Mouse (Mus musculus): ENCODE measurements around the gene Glra1. TPM values are rescaled to one million over a fixed set of nuclear protein-coding genes. Genes with fewer than 3 reads are reported as not detected.

Glra1 gene
- polyA plus RNA-seq, 1 experiment from 2014 or later = not detected

DNA sequence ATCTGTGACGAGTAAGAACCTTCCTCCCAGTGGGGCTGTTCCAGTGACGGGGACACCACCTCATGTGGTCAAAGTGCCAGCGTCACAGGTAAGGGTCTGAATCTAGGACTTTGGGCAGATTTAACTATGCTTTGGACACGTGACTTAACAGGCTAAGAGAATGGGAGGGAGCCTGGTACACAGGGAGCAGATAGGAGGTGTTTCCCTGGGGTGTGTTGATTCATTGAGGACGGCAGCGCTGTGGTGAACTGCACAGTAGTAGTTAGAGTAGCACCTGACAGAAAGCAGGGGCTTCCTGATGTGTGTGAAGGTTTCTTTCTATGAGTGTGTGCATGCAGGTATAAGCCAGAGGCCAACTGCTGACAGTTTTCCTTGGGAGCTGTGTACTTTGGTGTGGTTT, 111.8 kb downstream of the Glra1 start:
- Histone ChIP-seq H3K9me3 (ENCODE audit: control insufficient read depth, low read length) (no peaks in the 10 kb centered on the region), H3K36me3 (ENCODE audit: control insufficient read depth, insufficient read depth, low read length) (peaks cover 17% of the 10 kb centered on the region), H3K9ac (ENCODE audit: low read depth, low read length) (no peak overlapping the region), H3K4me3 (ENCODE audit: low read length) (no peak overlapping the region), H3K4me2 (ENCODE audit: low read depth, low read length) (no peak overlapping the region), H3K27me3 (replicated peaks; ENCODE audit: control insufficient read depth, insufficient read depth, low read length) (no peaks in the 10 kb centered on the region), H3K4me1 (ENCODE audit: control insufficient read depth, insufficient read depth, low read length) (no peaks in the 10 kb centered on the region), H3K27ac (ENCODE audit: low read length) (no peak overlapping the region)
- whole genome bisulfite sequencing = 73% methylated on average over 6 of the region's 6 CpGs
- peak; percentile 40; the same call in 1 of the 2 replicates for ATAC-seq

DNA sequence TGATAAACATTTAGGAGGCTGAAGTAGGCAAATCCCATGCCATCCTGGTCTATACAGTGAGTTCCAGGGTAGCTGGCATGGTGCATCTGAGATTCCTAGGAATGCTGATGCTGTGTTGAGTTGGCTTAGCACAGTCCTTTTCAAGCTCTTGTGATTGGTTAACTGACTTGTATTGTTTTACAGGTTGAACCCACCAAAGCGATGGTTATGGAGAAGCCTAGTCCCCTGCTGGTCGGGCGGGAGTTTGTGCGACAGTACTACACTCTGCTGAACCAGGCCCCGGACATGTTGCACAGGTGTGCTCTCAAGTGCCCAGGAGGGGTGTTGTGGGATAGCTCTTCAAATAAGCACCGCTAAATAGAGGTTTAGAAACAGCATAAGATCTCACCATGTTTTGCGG, 122.6 kb downstream of the Glra1 start:
- 96% methylated on average over 7 of the region's 7 CpGs for WGBS
- H3K4me1 ChIP-seq (ENCODE audit: control insufficient read depth, insufficient read depth, low read length) = 0 out of 2 replicates have a peak, but pooled peaks cover 2% of the 10 kb centered on the region
- no peak overlapping the region for H3K9ac ChIP-seq (ENCODE audit: low read depth, low read length)
- H3K4me2 ChIP-seq (ENCODE audit: low read depth, low read length) = no peak overlapping the region
- no peaks in the 10 kb centered on the region for H3K9me3 ChIP-seq (ENCODE audit: control insufficient read depth, low read length)
- no peaks in the 10 kb centered on the region for H3K27me3 ChIP-seq (replicated peaks; ENCODE audit: control insufficient read depth, insufficient read depth, low read length)
- no peak overlapping the region for H3K4me3 ChIP-seq (ENCODE audit: low read length)
- peaks cover 40% of the 10 kb centered on the region for H3K36me3 ChIP-seq (ENCODE audit: control insufficient read depth, insufficient read depth, low read length)
- no peak for ATAC-seq
- H3K27ac ChIP-seq (ENCODE audit: low read length) = no peak overlapping the region

DNA sequence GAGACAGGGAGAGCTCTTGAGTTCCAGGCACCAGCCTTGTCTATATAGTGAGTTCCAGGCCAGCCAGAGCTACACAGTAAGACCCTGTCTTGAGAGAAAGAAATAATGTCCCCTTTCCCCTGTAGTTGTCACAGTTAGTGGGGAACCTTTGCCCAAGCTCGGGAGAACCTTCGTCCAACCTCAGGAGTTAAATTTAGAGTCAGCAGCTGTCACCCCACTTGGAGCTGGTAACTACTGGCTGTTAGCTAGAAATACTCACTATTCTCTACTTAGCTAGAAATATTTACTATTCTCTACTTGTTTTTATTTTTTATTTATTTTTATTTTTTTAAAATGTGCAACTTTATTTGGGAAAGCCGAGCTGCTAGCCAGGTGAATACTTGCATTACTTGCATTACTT, 134.8 kb downstream of the Glra1 start:
- Histone ChIP-seq H3K27ac (ENCODE audit: low read length) (no peak overlapping the region), H3K4me1 (ENCODE audit: control insufficient read depth, insufficient read depth, low read length) (peaks cover 26% of the 10 kb centered on the region), H3K36me3 (ENCODE audit: control insufficient read depth, insufficient read depth, low read length) (no peaks in the 10 kb centered on the region), H3K4me2 (ENCODE audit: low read depth, low read length) (no peak overlapping the region), H3K4me3 (ENCODE audit: low read length) (no peak overlapping the region), H3K9me3 (ENCODE audit: control insufficient read depth, low read length) (no peaks in the 10 kb centered on the region), H3K9ac (ENCODE audit: low read depth, low read length) (0 out of 2 replicates have a peak overlapping the region, but pooled peaks have one; percentile 6), H3K27me3 (replicated peaks; ENCODE audit: control insufficient read depth, insufficient read depth, low read length) (no peaks in the 10 kb centered on the region)
- no peak for ATAC-seq
- 70% methylated on average over 3 of the region's 3 CpGs for WGBS

GRCm38 (mm10) chr11:55471467-55471866, 136.5 kb downstream of the Glra1 start:
- WGBS = 76% methylated on average over 7 of the region's 7 CpGs
- Histone ChIP-seq H3K36me3 (ENCODE audit: control insufficient read depth, insufficient read depth, low read length) (no peaks in the 10 kb centered on the region), H3K9me3 (ENCODE audit: control insufficient read depth, low read length) (no peaks in the 10 kb centered on the region), H3K4me3 (ENCODE audit: low read length) (peak overlapping the region; percentile 91), H3K4me1 (ENCODE audit: control insufficient read depth, insufficient read depth, low read length) (peaks cover 27% of the 10 kb centered on the region), H3K27ac (ENCODE audit: low read length) (no peak overlapping the region), H3K4me2 (ENCODE audit: low read depth, low read length) (peak overlapping the region; percentile 84), H3K9ac (ENCODE audit: low read depth, low read length) (peak overlapping the region; percentile 98; the same call in 1 of the 2 replicates), H3K27me3 (replicated peaks; ENCODE audit: control insufficient read depth, insufficient read depth, low read length) (no peaks in the 10 kb centered on the region)
- ATAC-seq = no peak

DNA sequence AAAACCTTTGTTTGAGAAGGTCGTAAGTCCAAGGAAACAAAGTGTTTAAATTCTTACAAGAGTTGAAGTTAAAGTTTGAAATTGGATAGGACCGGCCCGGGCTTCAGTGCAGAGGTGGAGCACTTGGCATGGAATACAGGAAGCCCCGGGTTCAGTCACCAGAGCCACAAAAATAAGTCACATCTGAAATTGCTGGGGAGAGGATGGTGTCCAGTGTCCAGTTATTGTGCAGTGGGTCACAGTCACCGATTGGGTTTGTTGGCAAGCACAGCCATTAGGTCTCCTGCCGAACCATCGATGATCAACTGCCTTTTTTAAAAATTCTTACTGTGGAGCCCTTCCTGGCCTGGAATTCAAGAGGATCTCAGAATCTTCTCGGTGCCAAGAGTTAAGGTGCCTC, 137.2 kb downstream of the Glra1 start:
- H3K9ac ChIP-seq (ENCODE audit: low read depth, low read length) = peak overlapping the region; percentile 98
- H3K4me1 ChIP-seq (ENCODE audit: control insufficient read depth, insufficient read depth, low read length) = peaks cover 23% of the 10 kb centered on the region
- peak overlapping the region; percentile 84 for H3K4me2 ChIP-seq (ENCODE audit: low read depth, low read length)
- no peak overlapping the region for H3K27ac ChIP-seq (ENCODE audit: low read length)
- no peaks in the 10 kb centered on the region for H3K27me3 ChIP-seq (replicated peaks; ENCODE audit: control insufficient read depth, insufficient read depth, low read length)
- H3K4me3 ChIP-seq (ENCODE audit: low read length) = peak overlapping the region; percentile 91
- ATAC-seq = no peak
- WGBS = 22% methylated on average over 8 of the region's 8 CpGs
- H3K9me3 ChIP-seq (ENCODE audit: control insufficient read depth, low read length) = no peaks in the 10 kb centered on the region
- no peaks in the 10 kb centered on the region for H3K36me3 ChIP-seq (ENCODE audit: control insufficient read depth, insufficient read depth, low read length)

DNA sequence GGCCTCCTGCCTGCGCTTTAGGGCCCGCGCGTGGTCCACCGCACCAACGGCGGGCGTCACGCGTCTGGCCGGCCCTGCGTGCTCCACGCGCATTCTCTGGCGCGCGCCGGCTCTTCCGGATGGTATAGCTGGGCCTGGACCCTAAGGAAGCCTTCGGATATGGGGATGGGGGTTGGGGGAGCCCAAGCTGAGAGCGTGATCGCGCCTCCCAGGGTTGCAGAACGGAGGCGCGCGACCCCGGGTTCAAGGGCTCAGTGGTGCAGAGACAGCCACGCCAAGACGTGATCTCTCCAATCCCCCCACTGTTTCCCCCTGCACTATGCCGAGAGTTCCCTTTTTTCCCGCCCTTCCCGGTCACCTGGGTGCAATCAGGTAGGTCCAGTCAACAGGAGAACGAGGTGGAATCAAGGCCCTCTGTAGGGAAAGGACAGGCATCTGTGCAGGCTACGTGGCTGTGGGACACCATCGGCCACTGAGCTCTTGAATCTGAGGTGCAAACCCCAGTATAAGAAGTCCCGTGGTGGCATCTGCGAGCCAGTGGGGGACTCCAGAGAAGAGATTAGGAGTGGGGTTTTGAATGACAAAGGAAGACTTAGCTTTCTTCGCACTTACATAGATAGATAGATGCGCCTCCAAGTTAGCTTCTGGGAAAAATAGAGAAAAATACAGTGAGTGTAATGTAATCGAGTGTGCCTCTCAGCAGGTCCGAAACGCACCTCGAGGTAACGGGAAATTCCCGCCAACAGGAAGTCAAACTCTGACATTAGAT, 137.9 kb downstream of the Glra1 start:
- no peaks in the 10 kb centered on the region for H3K9me3 ChIP-seq (ENCODE audit: control insufficient read depth, low read length)
- ATAC-seq = no peak
- H3K36me3 ChIP-seq (ENCODE audit: control insufficient read depth, insufficient read depth, low read length) = no peaks in the 10 kb centered on the region
- no peaks in the 10 kb centered on the region for H3K27me3 ChIP-seq (replicated peaks; ENCODE audit: control insufficient read depth, insufficient read depth, low read length)
- H3K4me3 ChIP-seq (ENCODE audit: low read length) = peak overlapping the region; percentile 91
- H3K4me2 ChIP-seq (ENCODE audit: low read depth, low read length) = peak overlapping the region; percentile 84
- WGBS = under 1% methylated on average over 46 of the region's 46 CpGs
- peak overlapping the region; percentile 98 for H3K9ac ChIP-seq (ENCODE audit: low read depth, low read length)
- H3K4me1 ChIP-seq (ENCODE audit: control insufficient read depth, insufficient read depth, low read length) = peaks cover 21% of the 10 kb centered on the region
- H3K27ac ChIP-seq (ENCODE audit: low read length) = peak overlapping the region; percentile 74

- Histone ChIP-seq H3K9ac (ENCODE audit: low read depth, low read length) (peak within 1 kb of the TSS; percentile 98), H3K4me2 (ENCODE audit: low read depth, low read length) (peak within 1 kb of the TSS; percentile 84), H3K36me3 (ENCODE audit: control insufficient read depth, insufficient read depth, low read length) (no peaks in the 10 kb centered on the region), H3K27ac (ENCODE audit: low read length) (peak within 1 kb of the TSS; percentile 98), H3K9me3 (ENCODE audit: control insufficient read depth, low read length) (no peaks in the 10 kb centered on the region), H3K4me1 (ENCODE audit: control insufficient read depth, insufficient read depth, low read length) (peaks cover 21% of the 10 kb centered on the region), H3K4me3 (ENCODE audit: low read length) (peak within 1 kb of the TSS; percentile 91), H3K27me3 (replicated peaks; ENCODE audit: control insufficient read depth, insufficient read depth, low read length) (no peaks in the 10 kb centered on the region)
- ATAC-seq = peak; percentile 96
- under 1% methylated on average over 49 of the region's 57 CpGs for WGBS
Observed at GRCm38 (mm10) chr11:55469048-55469843, 138.8 kb downstream of the Glra1 start, which contains the start of gene G3bp1. Gene G3bp1, plus strand, starts transcription at chr11:55469685.

- no peaks in the 10 kb centered on the region for H3K9me3 ChIP-seq (ENCODE audit: control insufficient read depth, low read length)
- peak overlapping the region; percentile 78 for H3K4me2 ChIP-seq (ENCODE audit: low read depth, low read length)
- peak overlapping the region; percentile 98 for H3K27ac ChIP-seq (ENCODE audit: low read length)
- peaks cover 18% of the 10 kb centered on the region for H3K4me1 ChIP-seq (ENCODE audit: control insufficient read depth, insufficient read depth, low read length)
- peak; percentile 21 for ATAC-seq
- H3K4me3 ChIP-seq (ENCODE audit: low read length) = peak overlapping the region; percentile 60
- peak overlapping the region; percentile 80 for H3K9ac ChIP-seq (ENCODE audit: low read depth, low read length)
- no peaks in the 10 kb centered on the region for H3K27me3 ChIP-seq (replicated peaks; ENCODE audit: control insufficient read depth, insufficient read depth, low read length)
- H3K36me3 ChIP-seq (ENCODE audit: control insufficient read depth, insufficient read depth, low read length) = no peaks in the 10 kb centered on the region
- WGBS = 2% methylated on average over 17 of the region's 17 CpGs
Observed at GRCm38 (mm10) chr11:55468611-55469047, 139.4 kb downstream of the Glra1 start.

GRCm38 (mm10) chr11:55468012-55468411, 140.0 kb downstream of the Glra1 start:
- H3K9me3 ChIP-seq (ENCODE audit: control insufficient read depth, low read length) = no peaks in the 10 kb centered on the region
- H3K4me1 ChIP-seq (ENCODE audit: control insufficient read depth, insufficient read depth, low read length) = peaks cover 16% of the 10 kb centered on the region
- ATAC-seq = no peak
- H3K36me3 ChIP-seq (ENCODE audit: control insufficient read depth, insufficient read depth, low read length) = no peaks in the 10 kb centered on the region
- H3K27me3 ChIP-seq (replicated peaks; ENCODE audit: control insufficient read depth, insufficient read depth, low read length) = no peaks in the 10 kb centered on the region
- peak overlapping the region; percentile 80 for H3K9ac ChIP-seq (ENCODE audit: low read depth, low read length)
- 56% methylated on average over 10 of the region's 10 CpGs for WGBS
- peak overlapping the region; percentile 98 for H3K27ac ChIP-seq (ENCODE audit: low read length)
- peak overlapping the region; percentile 60; the same call in 1 of the 2 replicates for H3K4me3 ChIP-seq (ENCODE audit: low read length)
- peak overlapping the region; percentile 78 for H3K4me2 ChIP-seq (ENCODE audit: low read depth, low read length)

Data from intestine, embryonic 16.5 days (tissue).